Mouse (Mus musculus) CD8-positive naive resting alpha-beta T cell, adult 2 months (primary cell): ENCODE measurements around the gene Robo2.
"Not testable (repeated sequence)": the region's sequence is repeated elsewhere in the genome, so short reads cannot be mapped to it uniquely, and the experiment has no call there.

Experiments used
- DNase-seq, 2 experiments: peaks; one replicate each; pipeline ENCODE4 v3.0.0; 2022; ENCODE audit warnings: low read depth in 2 of 2, low spot score in 2 of 2

Robo2 gene

GRCm38 (mm10) chr16:74084188-74084587, 327.4 kb downstream of the Robo2 start:
- no peak for DNase-seq

GRCm38 (mm10) chr16:74072671-74073070, 339.0 kb downstream of the Robo2 start:
- DNase-seq = no peak

- no peak for DNase-seq
Observed at GRCm38 (mm10) chr16:74070628-74071027, 341.0 kb downstream of the Robo2 start.

- DNase-seq = no peak
Observed at GRCm38 (mm10) chr16:74065958-74066357, 345.7 kb downstream of the Robo2 start.

GRCm38 (mm10) chr16:74061951-74062350, 349.7 kb downstream of the Robo2 start:
- DNase-seq = no peak

- no peak for DNase-seq
Observed at GRCm38 (mm10) chr16:74061479-74061878, 350.1 kb downstream of the Robo2 start.

GRCm38 (mm10) chr16:74056886-74057285, 354.7 kb downstream of the Robo2 start:
- no peak for DNase-seq

- no peak for DNase-seq
Observed at GRCm38 (mm10) chr16:74056210-74056609, 355.4 kb downstream of the Robo2 start.

GRCm38 (mm10) chr16:74055061-74055751, 356.4 kb downstream of the Robo2 start:
- DNase-seq = no peak

GRCm38 (mm10) chr16:74049467-74049866, 362.2 kb downstream of the Robo2 start:
- no peak for DNase-seq

- DNase-seq = no peak
Observed at GRCm38 (mm10) chr16:74048980-74049379, 362.6 kb downstream of the Robo2 start.

- DNase-seq = no peak
Observed at GRCm38 (mm10) chr16:74047232-74047631, 364.4 kb downstream of the Robo2 start.

GRCm38 (mm10) chr16:74040797-74041196, 370.8 kb downstream of the Robo2 start:
- DNase-seq = not testable (repeated sequence)

- no peak for DNase-seq
Observed at GRCm38 (mm10) chr16:74027822-74028221, 383.8 kb downstream of the Robo2 start.

GRCm38 (mm10) chr16:74022281-74022978, 389.2 kb downstream of the Robo2 start:
- DNase-seq = no peak

- no peak for DNase-seq
Observed at GRCm38 (mm10) chr16:74005767-74006166, 405.9 kb downstream of the Robo2 start.

- no peak for DNase-seq
Observed at GRCm38 (mm10) chr16:74001331-74001730, 410.3 kb downstream of the Robo2 start.

- no peak for DNase-seq
Observed at GRCm38 (mm10) chr16:73991212-73991611, 420.4 kb downstream of the Robo2 start.

GRCm38 (mm10) chr16:73969573-73969972, 442.1 kb downstream of the Robo2 start:
- no peak for DNase-seq

GRCm38 (mm10) chr16:73964366-73964926, 447.2 kb downstream of the Robo2 start:
- no peak for DNase-seq

GRCm38 (mm10) chr16:73959479-73959970, 452.1 kb downstream of the Robo2 start:
- DNase-seq = no peak

GRCm38 (mm10) chr16:73958524-73958846, 453.1 kb downstream of the Robo2 start:
- DNase-seq = no peak
